Mouse (Mus musculus) lung, adult 2 months (tissue): ENCODE data around the gene Chchd1.
A peak's percentile ranks its signal among the peaks of the same experiment; 100 is the strongest.

ENCODE experiments used
- CTCF ChIP-seq: fragments of 200-500 bp; IDR thresholded peaks from 2 replicates; pipeline ENCODE4 v1.5.1; 2011; ENCODE audit warnings: mild to moderate bottlenecking, low read length, control low read depth; ENCODE audit not compliant: insufficient read depth
- POLR2A ChIP-seq: fragments of 200-500 bp; IDR thresholded peaks from 2 replicates; pipeline ENCODE4 v1.6.1; 2011; ENCODE audit warnings: low read depth, mild to moderate bottlenecking, control low read depth, low read length, borderline replicate concordance; ENCODE audit errors: extremely low read depth

DNA sequence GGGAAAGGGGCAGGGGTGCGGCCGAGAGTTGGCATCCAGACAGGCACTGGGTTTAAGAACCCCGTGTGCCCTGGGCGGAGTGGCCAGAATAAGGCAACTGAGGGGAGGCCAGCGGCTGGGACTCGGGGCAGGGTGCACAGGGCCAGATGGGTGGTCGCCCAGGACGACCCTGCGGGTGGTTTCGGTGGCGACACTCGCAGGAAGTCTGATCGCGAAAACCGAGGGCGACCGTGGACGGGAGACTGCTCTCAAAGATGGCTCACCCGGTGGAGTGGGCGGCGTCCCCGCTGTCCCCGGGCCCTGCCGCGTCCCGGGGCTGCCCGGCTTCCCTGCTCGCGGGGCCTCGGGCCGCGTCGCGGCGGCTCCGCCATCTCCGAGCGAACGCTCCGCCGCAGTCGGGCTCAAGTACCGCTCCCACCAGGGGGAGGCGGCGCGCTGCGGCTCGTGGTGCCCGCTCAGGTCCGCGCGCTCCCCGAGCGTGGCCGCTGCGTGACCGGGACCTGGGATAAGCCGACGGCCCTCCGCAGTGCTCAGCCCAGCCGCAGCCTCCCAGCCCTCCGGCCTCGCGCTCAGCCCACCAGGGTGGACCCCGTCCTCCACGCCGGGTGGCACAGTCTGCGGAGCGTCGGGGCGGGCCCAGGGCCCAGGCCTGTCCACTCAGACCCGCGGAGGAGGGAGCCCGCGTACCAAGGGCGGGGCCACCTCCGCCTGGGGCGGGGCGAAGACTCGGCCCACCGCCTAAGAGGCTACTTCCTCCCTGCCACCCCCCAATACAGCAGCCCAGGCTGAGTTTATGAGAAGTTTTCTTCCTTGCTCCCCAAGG, 31.4 kb downstream of the Chchd1 start, which contains the start of gene Ndst2:
- TF ChIP-seq CTCF (no peak), POLR2A (peak; percentile 49; the same call in 1 of the 2 replicates)
